Mouse (Mus musculus): ENCODE data around the gene Usp49.
"Not testable (repeated sequence)": the region's sequence is repeated elsewhere in the genome, so short reads cannot be mapped to it uniquely, and the experiment has no call there.

Usp49 gene

DNA sequence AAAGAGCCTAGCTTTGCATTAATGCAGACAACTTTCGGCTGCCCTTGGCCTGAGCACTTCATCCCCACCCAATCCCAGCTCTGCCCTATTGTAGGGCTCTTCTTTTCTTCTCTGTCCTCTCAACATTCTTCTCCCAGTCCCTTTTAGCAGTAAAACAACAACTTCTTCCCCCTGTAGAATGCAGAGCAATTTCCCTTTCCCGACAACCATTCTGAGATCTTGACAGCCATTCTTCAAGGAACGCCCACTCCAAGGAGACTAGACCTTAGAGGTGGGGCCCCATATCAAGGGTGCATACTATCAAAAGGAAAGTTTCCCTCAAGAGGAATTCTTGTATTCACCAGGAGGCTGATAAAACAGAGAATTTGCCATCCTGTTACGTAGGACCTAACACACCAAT is 18.5 kb downstream of the Usp49 start:
- no peak for DNase-seq (ENCODE audit: low read depth, low spot score)

- no peak for DNase-seq (ENCODE audit: low read depth, low spot score)
These were observed 21.5 kb downstream of the Usp49 start for GRCm38 (mm10) chr17:47651953-47652352.

- DNase-seq (ENCODE audit: low read depth, low spot score), result not testable (repeated sequence)
These were observed 23.9 kb downstream of the Usp49 start for GRCm38 (mm10) chr17:47654346-47654745.

GRCm38 (mm10) chr17:47655697-47656096 is 25.2 kb downstream of the Usp49 start:
- DNase-seq (ENCODE audit: low read depth, low spot score), result no peak

GRCm38 (mm10) chr17:47657901-47658300 is 27.4 kb downstream of the Usp49 start:
- no peak for DNase-seq (ENCODE audit: low read depth, low spot score)

- no peak for DNase-seq (ENCODE audit: low read depth, low spot score)
These were observed 28.3 kb downstream of the Usp49 start for GRCm38 (mm10) chr17:47658741-47659243.

GRCm38 (mm10) chr17:47663009-47663713 is 32.7 kb downstream of the Usp49 start:
- no peak for DNase-seq (ENCODE audit: low read depth, low spot score)

DNA sequence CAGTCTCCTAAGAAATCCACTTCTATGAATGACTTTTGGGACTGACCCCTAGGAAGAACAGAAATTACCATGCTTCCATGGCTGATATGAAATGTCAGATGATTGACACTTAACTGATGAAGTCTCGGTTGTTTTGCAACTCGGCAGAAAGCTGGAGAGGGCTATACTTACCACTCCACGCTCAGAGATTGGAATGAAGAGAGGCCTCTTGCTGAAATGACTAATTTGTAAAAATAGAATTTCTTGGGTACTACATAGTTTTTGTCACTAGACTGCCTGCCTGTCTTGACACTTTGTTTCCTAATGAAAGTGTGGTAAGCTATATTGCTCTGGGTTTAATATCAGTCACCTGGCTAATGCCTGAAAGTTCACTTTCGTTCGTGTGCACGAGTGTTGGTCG is 34.0 kb downstream of the Usp49 start:
- no peak for DNase-seq (ENCODE audit: low read depth, low spot score)

- DNase-seq (ENCODE audit: low read depth, low spot score), result no peak
These were observed 38.7 kb downstream of the Usp49 start for GRCm38 (mm10) chr17:47669166-47669565.

DNA sequence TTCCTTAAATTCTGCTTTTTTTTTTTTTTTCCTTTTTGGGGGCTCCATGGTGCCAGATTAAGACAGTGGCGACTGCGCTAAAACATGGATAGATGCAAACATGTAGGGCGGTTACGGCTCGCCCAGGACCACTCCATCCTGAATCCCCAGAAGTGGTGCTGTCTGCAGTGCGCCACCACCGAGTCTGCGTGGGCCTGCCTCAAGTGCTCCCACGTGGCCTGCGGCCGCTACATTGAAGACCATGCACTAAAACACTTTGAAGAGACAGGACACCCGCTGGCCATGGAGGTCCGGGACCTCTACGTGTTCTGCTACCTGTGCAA is 41.5 kb downstream of the Usp49 start:
- DNase-seq (ENCODE audit: low read depth, low spot score), result no peak

GRCm38 (mm10) chr17:47672311-47673111 is 42.0 kb downstream of the Usp49 start:
- no peak for DNase-seq (ENCODE audit: low read depth, low spot score)

DNA sequence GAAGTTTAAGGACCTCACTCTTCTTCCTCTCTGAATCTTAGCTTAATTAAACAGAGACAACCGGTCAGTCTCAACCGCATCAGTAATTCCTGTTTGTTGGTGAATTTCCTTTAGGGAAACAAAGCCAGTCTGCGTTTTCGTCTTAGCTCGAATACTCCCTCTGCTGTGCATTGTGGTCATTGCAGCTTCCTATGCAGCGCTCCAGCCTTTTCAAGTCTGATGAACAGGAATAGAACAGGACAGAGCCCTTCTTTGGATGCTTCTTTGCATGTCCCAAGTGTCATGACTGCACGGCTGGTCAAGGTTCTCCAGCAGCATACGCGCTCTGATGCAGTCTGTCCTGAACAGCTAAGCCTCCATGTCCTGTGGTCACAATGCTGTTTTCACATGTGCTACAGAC is 46.1 kb downstream of the Usp49 start:
- no peak for DNase-seq (ENCODE audit: low read depth, low spot score)

DNA sequence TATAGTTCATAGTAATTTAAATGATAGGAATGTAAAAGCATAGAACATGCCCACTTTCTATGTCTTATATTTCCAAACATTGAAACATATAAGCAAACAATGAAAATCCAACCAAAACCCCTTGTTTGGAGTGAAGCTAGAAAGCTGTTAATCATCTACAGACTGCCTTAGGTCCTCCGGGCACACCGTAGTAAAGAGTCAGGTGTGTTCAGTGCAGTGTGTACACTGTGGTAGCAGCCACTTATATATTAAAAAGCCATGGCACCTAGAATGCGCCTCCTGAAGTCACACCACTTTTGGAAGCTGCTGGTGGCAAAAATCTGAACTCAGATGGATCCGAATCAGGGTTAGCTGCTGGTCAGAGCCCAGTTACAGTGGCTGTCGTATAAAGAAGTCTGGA is 47.7 kb downstream of the Usp49 start:
- DNase-seq (ENCODE audit: low read depth, low spot score), result no peak

GRCm38 (mm10) chr17:47678702-47679101 is 48.2 kb downstream of the Usp49 start:
- DNase-seq (ENCODE audit: low read depth, low spot score), result no peak

- DNase-seq (ENCODE audit: low read depth, low spot score), result no peak
These were observed 52.3 kb downstream of the Usp49 start for GRCm38 (mm10) chr17:47682836-47683235.

DNA sequence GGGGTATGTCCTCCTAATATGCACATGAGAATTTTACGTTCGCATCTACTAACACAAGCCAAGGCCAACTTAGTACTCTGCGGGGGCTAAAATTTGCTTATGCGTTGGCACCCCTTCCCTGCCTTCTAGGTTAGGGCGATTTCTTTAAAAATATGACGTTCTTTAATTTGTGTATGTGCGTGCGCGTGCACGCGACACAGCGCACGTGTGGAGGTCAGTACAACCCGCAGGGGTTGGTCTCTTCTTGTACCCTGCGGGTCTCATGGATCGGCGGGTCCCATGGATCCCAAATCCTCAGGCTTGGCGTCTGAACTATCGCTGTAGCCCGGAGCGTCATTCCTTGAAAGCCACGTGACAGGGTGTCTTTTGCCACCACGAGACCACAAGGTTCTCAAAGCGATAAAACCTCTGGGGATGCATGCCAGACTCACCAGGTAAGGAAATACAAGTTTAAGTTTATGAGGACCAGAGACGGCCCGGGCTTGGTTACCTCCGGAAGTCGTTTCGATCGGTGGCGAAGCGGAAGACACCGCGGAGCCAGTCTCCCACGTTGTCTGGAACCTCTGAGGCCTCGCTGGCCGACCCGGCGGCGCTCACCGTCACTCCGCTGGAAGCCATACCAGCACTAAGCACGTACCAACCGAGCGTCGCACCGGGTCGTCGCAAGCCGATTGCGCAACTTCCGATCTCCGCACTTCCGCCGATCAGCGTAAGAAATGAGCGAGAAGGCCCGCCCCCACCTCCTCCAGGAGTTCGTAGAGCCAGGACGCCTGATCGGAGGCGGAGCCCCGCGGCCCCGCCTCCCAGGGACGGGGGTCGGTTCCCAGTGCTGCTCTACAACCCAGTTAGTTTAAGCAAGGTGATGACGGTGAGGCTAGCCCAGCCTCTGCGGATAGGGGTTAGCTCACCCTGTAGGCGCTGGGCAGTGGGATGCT is 57.2 kb downstream of the Usp49 start:
- peak; percentile 80 for DNase-seq (ENCODE audit: low read depth, low spot score)

DNA sequence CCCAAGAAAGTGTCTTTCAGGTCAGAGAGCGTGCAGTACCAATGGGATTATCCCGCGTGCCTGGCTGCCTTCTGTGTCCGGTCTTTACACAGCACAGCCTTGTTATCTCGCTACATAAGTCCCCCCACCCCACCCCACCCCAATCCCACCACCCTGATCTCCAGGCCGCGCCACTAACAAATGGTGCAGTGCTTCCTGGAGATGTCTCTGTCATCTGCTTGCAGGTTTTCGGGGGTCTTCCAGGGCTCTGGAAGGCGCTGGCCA is 57.8 kb downstream of the Usp49 start, which contains the start of gene Tomm6:
Gene Tomm6 (minus strand): TSS at position 43 of the 264 bp plus-strand sequence.
- no peak for DNase-seq (ENCODE audit: low read depth, low spot score)

DNA sequence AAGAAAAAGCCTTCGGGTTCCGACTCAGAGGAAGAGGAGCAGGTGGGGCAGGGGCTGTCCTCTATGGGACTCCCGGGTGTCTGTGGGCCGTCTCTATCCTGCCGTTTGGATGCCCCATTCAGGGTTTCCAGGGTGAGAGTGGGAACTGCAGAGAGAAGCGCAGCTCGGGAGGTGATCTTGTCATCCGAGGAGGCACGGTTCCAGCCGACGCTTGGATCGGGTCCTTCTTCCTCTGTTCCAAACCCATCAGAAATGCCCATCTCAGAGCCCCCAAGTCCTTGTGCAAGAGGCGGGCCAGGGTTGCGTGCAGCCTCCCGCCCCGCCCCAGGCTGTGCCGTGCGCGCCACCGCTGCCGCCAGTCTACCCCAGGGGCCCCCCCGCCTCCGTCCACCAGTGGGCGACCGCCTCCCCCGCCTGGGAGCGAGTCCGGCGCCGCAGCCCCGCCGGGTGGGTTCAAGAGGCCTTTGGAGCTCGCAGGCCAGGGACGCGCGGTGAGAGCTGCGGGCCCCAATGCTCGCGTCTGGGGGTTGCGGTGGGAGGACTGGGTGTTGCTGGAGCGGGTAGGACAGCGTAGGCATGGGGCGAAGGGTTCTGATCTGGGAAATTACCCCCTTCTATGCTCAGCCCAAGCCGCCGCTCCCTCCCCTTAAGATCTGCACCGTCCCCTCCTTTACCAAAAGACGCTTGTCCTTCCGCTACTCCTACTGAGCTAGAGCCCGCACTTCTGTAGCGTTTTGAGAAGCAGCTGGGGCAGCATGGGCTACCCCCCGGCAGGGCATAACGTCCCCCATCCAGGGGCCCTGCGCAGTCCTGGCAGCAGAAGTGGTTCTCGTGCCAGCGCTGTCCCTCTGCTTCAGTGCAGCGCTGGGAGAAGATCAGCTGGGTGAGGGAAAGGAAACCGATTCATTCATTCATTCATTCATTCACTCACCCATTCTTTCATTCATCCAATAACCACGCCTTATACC is 58.4 kb downstream of the Usp49 start, which contains the start of gene Frs3:
Gene Frs3 (plus strand): TSS at position 423 of the 968 bp plus-strand sequence.
- DNase-seq (ENCODE audit: low read depth, low spot score), result no peak

DNA sequence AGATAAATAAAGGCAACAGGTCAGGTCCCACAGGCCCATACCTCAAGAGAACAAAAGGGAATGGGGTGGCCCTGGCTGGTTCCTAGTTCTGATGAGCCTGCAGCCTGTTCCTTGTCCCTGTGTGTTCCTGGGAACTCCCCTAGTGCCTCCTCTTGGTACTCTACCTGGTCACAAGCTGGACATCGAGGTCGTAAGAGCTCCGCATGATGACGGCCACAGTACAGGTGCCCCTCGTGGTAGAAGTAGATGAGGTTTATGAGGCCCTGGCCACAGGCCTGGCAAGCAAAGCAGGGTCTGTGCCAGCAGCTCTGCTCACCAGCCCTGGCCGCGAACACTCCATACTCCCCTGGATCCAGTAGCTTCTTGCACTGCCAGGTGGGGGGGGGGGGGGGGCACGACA is 59.4 kb downstream of the Usp49 start:
- no peak for DNase-seq (ENCODE audit: low read depth, low spot score)

DNA sequence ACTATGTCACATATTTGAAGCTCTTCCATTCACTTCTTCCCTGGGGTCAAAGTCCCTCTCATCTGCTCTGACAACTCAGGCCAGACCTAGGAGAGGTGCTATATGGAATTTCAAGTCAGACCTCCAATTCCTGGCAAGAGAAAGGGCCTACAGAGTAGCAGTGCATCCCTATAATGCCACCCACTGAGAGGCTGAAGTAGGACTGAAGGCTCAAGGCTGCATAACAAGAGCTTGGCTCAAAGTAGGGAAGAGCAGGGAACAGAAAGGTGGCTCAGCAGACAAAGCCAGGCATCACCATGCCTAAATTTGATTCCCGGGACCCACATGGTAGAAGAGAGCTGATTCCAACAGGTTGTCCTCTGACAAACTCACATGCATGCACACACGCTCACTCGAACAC is 61.2 kb downstream of the Usp49 start:
- no peak for DNase-seq (ENCODE audit: low read depth, low spot score)
